Mouse (Mus musculus) heart, embryonic 14.5 days (tissue): Measurements from ENCODE around the gene Rnd1. TPM values are rescaled to one million over a fixed set of nuclear protein-coding genes. Genes with fewer than 3 reads are reported as not detected.

Experiments used
- ATAC-seq: fragments of 200-750 bp; cut with Nextera tagmentation; 2 replicates; pipeline ENCODE4 v1.8.0; 2017; ENCODE audit warnings: low read depth, moderate TSS enrichment; ENCODE audit not compliant: insufficient number of reproducible peaks, insufficient read depth, low FRiP score
- H3K27ac ChIP-seq, 2 experiments: fragments of 200-500 bp in 1 of 2; fragments of 300-500 bp in 1 of 2; sonication (generic) in 1 of 2; replicated peaks in 1 of 2; 2 replicates each; pipeline ENCODE4 v1.5.1; 2012 to 2014; ENCODE audit warnings: low read depth in 2 of 2, low read length in 2 of 2, control low read depth in 1 of 2, mild to moderate bottlenecking in 1 of 2, mixed read lengths in 1 of 2; ENCODE audit not compliant: control insufficient read depth in 1 of 2, insufficient read depth in 1 of 2
- H3K27me3 ChIP-seq: fragments of 300-500 bp; sonication (generic); 2 replicates; pipeline ENCODE4 v1.6.1; 2014; ENCODE audit warnings: mild to moderate bottlenecking, low read length, control low read depth; ENCODE audit not compliant: control insufficient read depth, insufficient read depth
- H3K36me3 ChIP-seq: fragments of 300-500 bp; sonication (generic); 2 replicates; pipeline ENCODE4 v1.6.1; 2014; ENCODE audit warnings: mild to moderate bottlenecking, control low read depth, low read length, mixed read lengths; ENCODE audit not compliant: control insufficient read depth, insufficient read depth
- H3K4me1 ChIP-seq, 2 experiments: fragments of 200-500 bp in 1 of 2; fragments of 300-500 bp in 1 of 2; sonication (generic) in 1 of 2; 2 replicates each; pipeline ENCODE4 v1.6.1; 2012 to 2014; ENCODE audit warnings: low read length in 2 of 2, control low read depth in 1 of 2, mixed read lengths in 1 of 2; ENCODE audit not compliant: control insufficient read depth in 2 of 2, insufficient read depth in 2 of 2
- H3K4me2 ChIP-seq: fragments of 300-500 bp; sonication (generic); 2 replicates; pipeline ENCODE4 v1.6.1; 2014; ENCODE audit warnings: mild to moderate bottlenecking, low read length
- H3K4me3 ChIP-seq, 2 experiments: fragments of 200-500 bp in 1 of 2; fragments of 300-500 bp in 1 of 2; sonication (generic) in 1 of 2; 2 replicates each; pipeline ENCODE4 v1.5.1; 2012 to 2014; ENCODE audit warnings: low read length in 2 of 2, mild to moderate bottlenecking in 2 of 2, control low read depth in 1 of 2, low read depth in 1 of 2, moderate library complexity in 1 of 2; ENCODE audit not compliant: control insufficient read depth in 1 of 2, insufficient read depth in 1 of 2
- H3K9ac ChIP-seq: fragments of 300-500 bp; sonication (generic); 2 replicates; pipeline ENCODE4 v1.6.1; 2014; ENCODE audit warnings: mild to moderate bottlenecking, low read length
- H3K9me3 ChIP-seq: fragments of 300-500 bp; sonication (generic); 2 replicates; pipeline ENCODE4 v1.6.1; 2016; ENCODE audit warnings: low read length, control low read depth; ENCODE audit not compliant: control insufficient read depth
- WGBS: fragments of 180-500 bp; shearing (Covaris S2); extraction: QIAGEN DNeasy Blood & Tissue Kit; methylation state at CpG from one replicate; pipeline ENCODE4 v1.1.7; 2014; 5-methylcytosine and 5-hydroxymethylcytosine counted together
- polyA plus RNA-seq: library from polyadenylated mRNA; unstranded; fragments of >200 nt; fragmentation: Nextera tagmentation; extraction: Ambion mirVana; gene quantifications from 2 replicates; pipeline ENCODE4 v1.2.1, GENCODE M21; 2014

Rnd1 gene
- polyA plus RNA-seq, 1 experiment from 2014 or later, result 1.3 TPM

DNA sequence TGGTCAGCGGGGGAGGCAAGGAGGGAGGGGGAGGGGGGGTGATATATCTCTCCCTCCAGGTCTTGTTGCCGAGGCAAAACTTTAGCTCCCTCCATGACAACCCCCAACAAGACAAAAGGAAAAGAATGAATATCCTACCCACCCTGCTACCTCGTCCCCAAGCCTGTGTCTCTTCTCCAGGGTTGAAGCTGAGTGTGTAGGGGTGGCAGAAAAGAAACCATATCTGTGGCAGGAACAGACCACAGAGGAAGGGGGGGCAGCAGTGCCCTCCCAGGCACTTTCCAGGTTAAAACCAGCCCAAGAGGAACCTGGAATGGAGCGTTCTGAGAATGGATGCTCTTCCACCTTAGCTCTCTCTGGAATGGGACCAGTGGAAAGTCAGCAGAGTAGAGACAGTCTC, 46.7 kb downstream of the Rnd1 start, which contains the start of gene Cacnb3:
Gene Cacnb3 (plus strand): TSS at position 301 of the 400 bp plus-strand sequence.
- Histone ChIP-seq H3K36me3 (no peaks in the 10 kb centered on the region), H3K9ac (peak within 1 kb of the TSS; percentile 56), H3K4me2 (peak within 1 kb of the TSS; percentile 66), H3K27ac (no peak within 1 kb of the TSS), H3K27me3 (peaks cover 49% of the 10 kb centered on the region), H3K4me1 (peaks cover 31 to 57% of the 10 kb centered on the region in 2 experiments), H3K4me3 (peak within 1 kb of the TSS; percentile 30 to 47; a peak in 2 of 4 replicates), H3K9me3 (no peaks in the 10 kb centered on the region)
- WGBS, result 42% methylated on average over 4 of the region's 4 CpGs
- ATAC-seq, result no peak

DNA sequence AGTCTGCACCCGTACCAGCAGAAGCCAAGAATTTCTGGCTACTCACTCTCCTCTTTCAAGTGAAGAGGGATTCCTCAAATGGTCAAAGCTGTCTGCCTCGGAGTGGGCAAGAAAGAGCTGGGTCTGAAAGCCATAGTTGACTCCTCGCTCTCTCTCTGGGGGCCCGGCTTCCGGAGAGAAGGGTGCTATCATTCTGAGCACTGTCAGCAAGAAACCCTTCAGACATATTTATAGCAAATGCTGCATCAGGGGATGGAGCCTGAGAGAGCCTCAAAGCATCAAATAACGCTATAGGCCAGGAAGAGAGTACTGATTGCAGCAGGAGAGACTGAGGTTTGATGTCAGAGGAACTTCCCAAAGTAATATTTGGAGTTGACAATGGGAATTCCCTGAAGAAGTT, 47.8 kb downstream of the Rnd1 start:
- H3K9me3 ChIP-seq, result no peaks in the 10 kb centered on the region
- peaks cover 44% of the 10 kb centered on the region for H3K27me3 ChIP-seq
- peaks cover 29 to 58% of the 10 kb centered on the region in 2 experiments for H3K4me1 ChIP-seq
- H3K4me2 ChIP-seq, result peak overlapping the region; percentile 41; the same call in 1 of the 2 replicates
- H3K9ac ChIP-seq, result peak overlapping the region; percentile 47; the same call in 1 of the 2 replicates
- no peak overlapping the region for H3K27ac ChIP-seq
- H3K4me3 ChIP-seq, result no peak overlapping the region
- 21% methylated on average over 6 of the region's 6 CpGs for WGBS
- ATAC-seq, result no peak
- H3K36me3 ChIP-seq, result no peaks in the 10 kb centered on the region

- peak overlapping the region; percentile 47; the same call in 1 of the 2 replicates for H3K9ac ChIP-seq
- H3K27me3 ChIP-seq, result peaks cover 38% of the 10 kb centered on the region
- no peak for ATAC-seq
- H3K36me3 ChIP-seq, result no peaks in the 10 kb centered on the region
- peak overlapping the region in 1 of 2 experiments; percentile 5; a peak in 1 of 4 replicates for H3K4me3 ChIP-seq
- 13% methylated on average over 20 of the region's 20 CpGs for WGBS
- H3K4me1 ChIP-seq, result peaks cover 23 to 53% of the 10 kb centered on the region in 2 experiments
- 0 out of 2 replicates have a peak, but pooled peaks cover 1% of the 10 kb centered on the region for H3K9me3 ChIP-seq
- H3K27ac ChIP-seq, result no peak overlapping the region
- peak overlapping the region; percentile 41 for H3K4me2 ChIP-seq
Measured at GRCm38 (mm10) chr15:98628589-98629254, 48.5 kb downstream of the Rnd1 start.

GRCm38 (mm10) chr15:98626487-98627212, 50.6 kb downstream of the Rnd1 start:
- WGBS, result 81% methylated on average over 7 of the region's 7 CpGs
- H3K4me1 ChIP-seq, result peaks cover 17 to 40% of the 10 kb centered on the region in 2 experiments
- no peak overlapping the region for H3K9ac ChIP-seq
- H3K27me3 ChIP-seq, result peaks cover 23% of the 10 kb centered on the region
- no peaks in the 10 kb centered on the region for H3K36me3 ChIP-seq
- 0 out of 2 replicates have a peak, but pooled peaks cover 3% of the 10 kb centered on the region for H3K9me3 ChIP-seq
- no peak for ATAC-seq
- H3K4me3 ChIP-seq, result no peak overlapping the region
- H3K4me2 ChIP-seq, result 0 out of 2 replicates have a peak overlapping the region, but pooled peaks have one; percentile 25
- H3K27ac ChIP-seq, result peak overlapping the region in 1 of 2 experiments; percentile 33; a peak in 1 of 4 replicates

- ATAC-seq, result no peak
- Histone ChIP-seq H3K4me2 (0 out of 2 replicates have a peak overlapping the region, but pooled peaks have one; percentile 25), H3K9ac (no peak overlapping the region), H3K36me3 (no peaks in the 10 kb centered on the region), H3K4me1 (peaks cover 15 to 34% of the 10 kb centered on the region in 2 experiments), H3K27me3 (peaks cover 17% of the 10 kb centered on the region), H3K9me3 (0 out of 2 replicates have a peak, but pooled peaks cover 3% of the 10 kb centered on the region), H3K4me3 (no peak overlapping the region), H3K27ac (no peak overlapping the region)
- 20% methylated on average over 8 of the region's 8 CpGs for WGBS
Measured at GRCm38 (mm10) chr15:98626078-98626477, 51.2 kb downstream of the Rnd1 start.

GRCm38 (mm10) chr15:98623361-98623821, 53.9 kb downstream of the Rnd1 start:
- Histone ChIP-seq H3K4me2 (no peak overlapping the region), H3K27me3 (no peaks in the 10 kb centered on the region; the same call in 1 of the 2 replicates), H3K4me1 (peaks cover 7 to 15% of the 10 kb centered on the region in 2 experiments), H3K4me3 (no peak overlapping the region), H3K9ac (no peak overlapping the region), H3K27ac (no peak overlapping the region), H3K9me3 (0 out of 2 replicates have a peak, but pooled peaks cover 3% of the 10 kb centered on the region), H3K36me3 (no peaks in the 10 kb centered on the region)
- no peak for ATAC-seq
- 57% methylated on average over 5 of the region's 5 CpGs for WGBS

DNA sequence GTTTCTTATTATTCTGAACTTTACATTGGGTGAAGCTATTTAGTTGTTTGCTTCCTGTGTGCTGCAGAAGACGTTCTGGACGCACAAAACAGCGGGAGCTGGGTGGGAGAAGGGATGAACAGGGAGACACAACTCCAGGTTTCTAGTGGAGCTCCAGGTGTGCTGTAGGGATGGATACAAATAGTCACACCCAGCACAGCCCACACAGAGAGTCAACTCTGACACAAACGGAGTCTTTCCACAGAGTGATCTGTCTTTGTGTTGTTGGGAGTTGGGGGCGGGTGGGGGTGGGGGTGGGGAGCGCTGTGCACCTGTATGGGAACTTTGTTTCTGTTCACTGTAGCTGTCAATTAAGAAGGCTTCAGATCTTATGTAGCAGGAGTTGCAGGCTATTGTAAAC, 54.5 kb downstream of the Rnd1 start:
- Histone ChIP-seq H3K4me2 (no peak overlapping the region), H3K36me3 (no peaks in the 10 kb centered on the region), H3K9ac (no peak overlapping the region), H3K9me3 (0 out of 2 replicates have a peak, but pooled peaks cover 3% of the 10 kb centered on the region), H3K27me3 (no peaks in the 10 kb centered on the region; the same call in 1 of the 2 replicates), H3K4me1 (peaks cover 5 to 15% of the 10 kb centered on the region in 2 experiments), H3K4me3 (no peak overlapping the region), H3K27ac (no peak overlapping the region)
- 29% methylated on average over 6 of the region's 6 CpGs for WGBS
- no peak for ATAC-seq
